ENCODE assay signal across 10 mouse cellular contexts in genomic region chr8:107385063-107385462, GRCm38 (mm10).
"Had no signal": no experiment of that assay in that cellular context is flagged by ENCODE, and none has a peak within 500 bp of the region (broad histone marks: within the 10 kb centered on the region; RNA-seq: fewer than 3 reads in every experiment).

No protein-coding gene starts in this region.

- H3K4me2 ChIP-seq: liver, embryonic 12.5 days; lung, embryonic 15.5 days had no signal

- H3K27me3 ChIP-seq: liver, embryonic 12.5 days; lung, embryonic 15.5 days had no signal

- H3K9ac ChIP-seq: liver, embryonic 12.5 days; lung, embryonic 15.5 days had no signal

- H3K9me3 ChIP-seq: limb, embryonic 10.5 days; liver, embryonic 12.5 days; lung, embryonic 15.5 days had no signal

- H3K27ac ChIP-seq: left cerebral cortex, adult 2 months; limb, embryonic 10.5 days; liver, embryonic 12.5 days; lung, embryonic 15.5 days; macrophage had no signal

- DNase-seq: kidney, adult 8-10 months; kidney, postnatal 25 days; lung, postnatal 14 days; right cerebral cortex, postnatal 14 days; thymus, postnatal 4 days had no signal

- H3K4me3 ChIP-seq: left cerebral cortex, adult 2 months; limb, embryonic 10.5 days; liver, embryonic 12.5 days; lung, embryonic 15.5 days had no signal

- ATAC-seq: liver, embryonic 12.5 days had no signal
